Mouse (Mus musculus): ENCODE measurements around the gene Zcwpw1. TPM values are rescaled to one million over a fixed set of nuclear protein-coding genes. Genes with fewer than 3 reads are reported as not detected.
"Not testable (repeated sequence)": the region's sequence is repeated elsewhere in the genome, so short reads cannot be mapped to it uniquely, and the experiment has no call there.

Gene Zcwpw1
- polyA plus RNA-seq, 1 experiment from 2014 or later, result 2.7 TPM

- Histone ChIP-seq H3K36me3 (ENCODE audit: control insufficient read depth, insufficient read depth, low read length) (peaks cover 7% of the 10 kb centered on the region; the same call in 1 of the 2 replicates), H3K4me3 (ENCODE audit: low read depth, low read length) (peak overlapping the region; percentile 75), H3K4me2 (replicated peaks; ENCODE audit: low read depth) (peak overlapping the region; percentile 99), H3K9me3 (ENCODE audit: control insufficient read depth, low read length) (no peaks in the 10 kb centered on the region), H3K4me1 (replicated peaks; ENCODE audit: control insufficient read depth, insufficient read depth) (peaks cover 3% of the 10 kb centered on the region; the same call in 1 of the 2 replicates), H3K9ac (ENCODE audit: low read length) (peak overlapping the region; percentile 94), H3K27me3 (ENCODE audit: control insufficient read depth, insufficient read depth, low read length) (no peaks in the 10 kb centered on the region), H3K27ac (replicated peaks) (peak overlapping the region; percentile 99)
- DNase-seq (ENCODE audit: low spot score) (peak; percentile 50), ATAC-seq (ENCODE audit: low FRiP score, low TSS enrichment) (no peak)
- WGBS, result 3% methylated on average over 14 of the region's 16 CpGs
- TF ChIP-seq CTCF (IDR thresholded peaks at IDR 0.05; ENCODE audit: low read depth), result no peak
- no peak for TF ChIP-seq EP300 (optimal IDR thresholded peaks at IDR 0.05)
Measured at GRCm38 (mm10) chr5:137746851-137747325, 40.7 kb upstream of the Zcwpw1 start.

GRCm38 (mm10) chr5:137747326-137747961 is 40.2 kb upstream of the Zcwpw1 start:
- H3K4me1 ChIP-seq (replicated peaks; ENCODE audit: control insufficient read depth, insufficient read depth), result peaks cover 3% of the 10 kb centered on the region; the same call in 1 of the 2 replicates
- peak overlapping the region; percentile 75 for H3K4me3 ChIP-seq (ENCODE audit: low read depth, low read length)
- peak overlapping the region; percentile 99 for H3K4me2 ChIP-seq (replicated peaks; ENCODE audit: low read depth)
- no peaks in the 10 kb centered on the region for H3K27me3 ChIP-seq (ENCODE audit: control insufficient read depth, insufficient read depth, low read length)
- H3K27ac ChIP-seq (replicated peaks), result peak overlapping the region; percentile 99
- no peaks in the 10 kb centered on the region for H3K9me3 ChIP-seq (ENCODE audit: control insufficient read depth, low read length)
- TF ChIP-seq CTCF (IDR thresholded peaks at IDR 0.05; ENCODE audit: low read depth) (peak; percentile 40), EP300 (optimal IDR thresholded peaks at IDR 0.05) (no peak)
- H3K9ac ChIP-seq (ENCODE audit: low read length), result peak overlapping the region; percentile 94
- H3K36me3 ChIP-seq (ENCODE audit: control insufficient read depth, insufficient read depth, low read length), result peaks cover 10% of the 10 kb centered on the region; the same call in 1 of the 2 replicates
- WGBS, result under 1% methylated on average over 26 of the region's 26 CpGs
- ATAC-seq (ENCODE audit: low FRiP score, low TSS enrichment) (no peak), DNase-seq (ENCODE audit: low spot score) (peak; percentile 50)

- Histone ChIP-seq H3K36me3 (ENCODE audit: control insufficient read depth, insufficient read depth, low read length) (peaks cover 15% of the 10 kb centered on the region; the same call in 1 of the 2 replicates), H3K27me3 (ENCODE audit: control insufficient read depth, insufficient read depth, low read length) (no peaks in the 10 kb centered on the region), H3K9me3 (ENCODE audit: control insufficient read depth, low read length) (no peaks in the 10 kb centered on the region), H3K9ac (ENCODE audit: low read length) (peak overlapping the region; percentile 59), H3K27ac (replicated peaks) (peak overlapping the region; percentile 99), H3K4me3 (ENCODE audit: low read depth, low read length) (peak overlapping the region; percentile 75), H3K4me1 (replicated peaks; ENCODE audit: control insufficient read depth, insufficient read depth) (peaks cover 3% of the 10 kb centered on the region; the same call in 1 of the 2 replicates), H3K4me2 (replicated peaks; ENCODE audit: low read depth) (peak overlapping the region; percentile 99)
- TF ChIP-seq CTCF (IDR thresholded peaks at IDR 0.05; ENCODE audit: low read depth) (no peak), EP300 (optimal IDR thresholded peaks at IDR 0.05) (no peak)
- no peak for ATAC-seq (ENCODE audit: low FRiP score, low TSS enrichment)
- DNase-seq (ENCODE audit: low spot score), result no peak
- WGBS, result 23% methylated on average over 5 of the region's 5 CpGs
Measured at GRCm38 (mm10) chr5:137748130-137748770, 39.3 kb upstream of the Zcwpw1 start.

- Histone ChIP-seq H3K4me1 (replicated peaks; ENCODE audit: control insufficient read depth, insufficient read depth) (peaks cover 6% of the 10 kb centered on the region; the same call in 1 of the 2 replicates), H3K4me3 (ENCODE audit: low read depth, low read length) (peak overlapping the region; percentile 8; the same call in 1 of the 2 replicates), H3K27ac (replicated peaks) (peak overlapping the region; percentile 99), H3K27me3 (ENCODE audit: control insufficient read depth, insufficient read depth, low read length) (no peaks in the 10 kb centered on the region), H3K9ac (ENCODE audit: low read length) (no peak overlapping the region), H3K4me2 (replicated peaks; ENCODE audit: low read depth) (peak overlapping the region; percentile 99), H3K36me3 (ENCODE audit: control insufficient read depth, insufficient read depth, low read length) (peaks cover 17% of the 10 kb centered on the region; the same call in 1 of the 2 replicates), H3K9me3 (ENCODE audit: control insufficient read depth, low read length) (no peaks in the 10 kb centered on the region)
- no peak for TF ChIP-seq EP300 (optimal IDR thresholded peaks at IDR 0.05)
- TF ChIP-seq CTCF (IDR thresholded peaks at IDR 0.05; ENCODE audit: low read depth), result no peak
- ATAC-seq (ENCODE audit: low FRiP score, low TSS enrichment), result no peak
- DNase-seq (ENCODE audit: low spot score), result no peak
- 40% methylated on average over 6 of the region's 6 CpGs for WGBS
Measured at GRCm38 (mm10) chr5:137749196-137749836, 38.3 kb upstream of the Zcwpw1 start.

- H3K9me3 ChIP-seq (ENCODE audit: control insufficient read depth, low read length); H3K4me3 ChIP-seq (ENCODE audit: low read depth, low read length); H3K27me3 ChIP-seq (ENCODE audit: control insufficient read depth, insufficient read depth, low read length); H3K9ac ChIP-seq (ENCODE audit: low read length); H3K4me1 ChIP-seq (replicated peaks; ENCODE audit: control insufficient read depth, insufficient read depth); H3K4me2 ChIP-seq (replicated peaks; ENCODE audit: low read depth); DNase-seq (ENCODE audit: low spot score); ATAC-seq (ENCODE audit: low FRiP score, low TSS enrichment); H3K27ac ChIP-seq (replicated peaks): not testable (repeated sequence)
- peaks cover 17% of the 10 kb centered on the region; the same call in 1 of the 2 replicates for H3K36me3 ChIP-seq (ENCODE audit: control insufficient read depth, insufficient read depth, low read length)
- 88% methylated on average over 6 of the region's 8 CpGs for WGBS
Measured at GRCm38 (mm10) chr5:137750212-137750611, 37.4 kb upstream of the Zcwpw1 start.
